Mouse (Mus musculus) G1E (cell line): ENCODE measurements around the gene Olfr1080. TPM values are rescaled to one million over a fixed set of nuclear protein-coding genes. Genes with fewer than 3 reads are reported as not detected.
"Not testable (repeated sequence)": the region's sequence is repeated elsewhere in the genome, so short reads cannot be mapped to it uniquely, and the experiment has no call there.

Source experiments
- ATAC-seq: 2 replicates; pipeline ENCODE4 v1.8.0; 2016; ENCODE audit warnings: mild to moderate bottlenecking; ENCODE audit not compliant: insufficient number of reproducible peaks, poor library complexity, low FRiP score, severe bottlenecking; ENCODE audit errors: extremely low read depth
- DNase-seq: peaks from one replicate; pipeline ENCODE4 v3.0.0; 2012; ENCODE audit warnings: low spot score
- H3K27me3 ChIP-seq: 2 replicates; pipeline ENCODE4 v1.6.1; 2012; ENCODE audit warnings: mild to moderate bottlenecking, low read length, inconsistent platforms; ENCODE audit not compliant: insufficient read depth
- H3K36me3 ChIP-seq: replicated peaks from 2 replicates; pipeline ENCODE3; 2012; ENCODE audit warnings: mild to moderate bottlenecking, inconsistent platforms
- H3K4me1 ChIP-seq: 2 replicates; pipeline ENCODE4 v1.6.1; 2012; ENCODE audit warnings: low read depth, low read length, inconsistent platforms, mixed read lengths; ENCODE audit not compliant: insufficient read depth
- H3K4me3 ChIP-seq: 2 replicates; pipeline ENCODE4 v1.5.1; 2012; ENCODE audit warnings: low read depth, mild to moderate bottlenecking, inconsistent platforms, low read length, moderate library complexity, mixed read lengths
- H3K9me3 ChIP-seq: replicated peaks from 2 replicates; pipeline ENCODE4 v1.6.1; 2012; ENCODE audit warnings: inconsistent platforms
- CTCF ChIP-seq: IDR thresholded peaks from 2 replicates; pipeline ENCODE4 v1.5.1; 2012; ENCODE audit warnings: low read depth, low read length, inconsistent platforms, mixed read lengths
- GATA1 ChIP-seq: IDR thresholded peaks from 2 replicates; pipeline ENCODE4 v1.6.1; 2012; ENCODE audit warnings: borderline replicate concordance, low read length, inconsistent platforms, mixed read lengths
- GATA2 ChIP-seq: IDR thresholded peaks from 2 replicates; pipeline ENCODE4 v1.6.1; 2012; ENCODE audit warnings: low read depth, low read length, inconsistent platforms, borderline replicate concordance
- POLR2AphosphoS5 ChIP-seq: IDR thresholded peaks from 2 replicates; pipeline ENCODE4 v1.6.1; 2012; ENCODE audit warnings: low read depth, low read length, inconsistent platforms; ENCODE audit not compliant: insufficient replicate concordance
- TAL1 ChIP-seq: conservative IDR thresholded peaks from 2 replicates; pipeline ENCODE4 v1.6.1; 2012; ENCODE audit warnings: low read depth, low read length, inconsistent platforms, mixed read lengths
- polyA plus RNA-seq: library from polyadenylated mRNA; stranded (reverse); fragments of >175 nt; gene quantifications from 2 replicates; pipeline ENCODE4 v1.2.3, GENCODE M21; 2012
- total RNA-seq, 2 experiments: library from RNA; stranded (forward) in 1 of 2; stranded (reverse) in 1 of 2; fragments of 200-1000 nt in 1 of 2; fragments of >200 nt in 1 of 2; fragmentation: Nextera tagmentation in 1 of 2; gene quantifications; 2 replicates each; pipeline ENCODE4 v1.2.3; 2014 to 2017

Gene Olfr1080
- not detected in 2 replicates for total RNA-seq (2014; fragmentation: Nextera tagmentation)
- not detected in 2 replicates for total RNA-seq (2017)
- not detected in 2 replicates for polyA plus RNA-seq

- DNase-seq, ATAC-seq, H3K36me3 ChIP-seq, H3K9me3 ChIP-seq, H3K27me3 ChIP-seq, H3K4me3 ChIP-seq, H3K4me1 ChIP-seq: not testable (repeated sequence)
Measured at GRCm38 (mm10) chr2:86558135-86558534, at the start of gene Olfr1080. Gene Olfr1080, minus strand, starts transcription at chr2:86558235.

GRCm38 (mm10) chr2:86598866-86599265, 40.8 kb upstream of the Olfr1080 start, which contains the start of gene Olfr1082:
Gene Olfr1082, minus strand, starts transcription at chr2:86598966.
- ATAC-seq, H3K9me3 ChIP-seq, H3K4me1 ChIP-seq, H3K27me3 ChIP-seq, DNase-seq, H3K36me3 ChIP-seq, H3K4me3 ChIP-seq: not testable (repeated sequence)

GRCm38 (mm10) chr2:86542380-86542779, 15.7 kb downstream of the Olfr1080 start, which contains the start of gene Olfr1079:
Gene Olfr1079, minus strand, starts transcription at chr2:86542480.
- Histone ChIP-seq H3K4me3 (no peak within 1 kb of the TSS), H3K4me1 (no peaks in the 10 kb centered on the region), H3K9me3 (no peaks in the 10 kb centered on the region), H3K36me3 (no peaks in the 10 kb centered on the region), H3K27me3 (no peaks in the 10 kb centered on the region)
- TF ChIP-seq CTCF, result no peak
- TF ChIP-seq TAL1, result no peak
- no peak for TF ChIP-seq POLR2AphosphoS5
- TF ChIP-seq GATA1, result no peak
- no peak for TF ChIP-seq GATA2
- ATAC-seq, result no peak
- no peak for DNase-seq

GRCm38 (mm10) chr2:86530991-86531390, 27.0 kb downstream of the Olfr1080 start:
- peaks cover 8% of the 10 kb centered on the region for H3K9me3 ChIP-seq
- no peaks in the 10 kb centered on the region for H3K27me3 ChIP-seq
- ATAC-seq (no peak), DNase-seq (no peak)
- no peaks in the 10 kb centered on the region for H3K4me1 ChIP-seq
- TF ChIP-seq TAL1 (no peak), GATA2 (no peak), POLR2AphosphoS5 (no peak), GATA1 (no peak), CTCF (no peak)
- no peaks in the 10 kb centered on the region for H3K36me3 ChIP-seq
- H3K4me3 ChIP-seq, result no peak overlapping the region

- ATAC-seq, result no peak
- no peaks in the 10 kb centered on the region for H3K27me3 ChIP-seq
- H3K36me3 ChIP-seq, result no peaks in the 10 kb centered on the region
- H3K4me3 ChIP-seq, result no peak within 1 kb of the TSS
- DNase-seq, result no peak
- TF ChIP-seq CTCF (no peak), GATA2 (no peak), TAL1 (no peak), POLR2AphosphoS5 (no peak), GATA1 (no peak)
- H3K9me3 ChIP-seq, result no peaks in the 10 kb centered on the region
- no peaks in the 10 kb centered on the region for H3K4me1 ChIP-seq
Measured at GRCm38 (mm10) chr2:86508161-86508560, 49.9 kb downstream of the Olfr1080 start, which contains the start of gene Olfr1076. Gene Olfr1076, plus strand, starts transcription at chr2:86508461.

Other genes starting within 250 kb of the Olfr1080 start
Only the 20 nearest of the 21 such genes appear.
- gene Olfr1054, start 222.8 kb downstream of the Olfr1080 start, total RNA-seq (2014; fragmentation: Nextera tagmentation), result not detected in 2 replicates
- not detected in 2 replicates for gene Olfr1054, start 222.8 kb downstream of the Olfr1080 start, total RNA-seq (2017)
- not detected in 2 replicates for gene Olfr1054, start 222.8 kb downstream of the Olfr1080 start, polyA plus RNA-seq
- gene Olfr1055, start 208.0 kb downstream of the Olfr1080 start, total RNA-seq (2014; fragmentation: Nextera tagmentation), result not detected in 2 replicates
- gene Olfr1055, start 208.0 kb downstream of the Olfr1080 start, total RNA-seq (2017), result not detected in 2 replicates
- gene Olfr1055, start 208.0 kb downstream of the Olfr1080 start, polyA plus RNA-seq, result not detected in 2 replicates
- gene Olfr1056, start 195.8 kb downstream of the Olfr1080 start, total RNA-seq (2014; fragmentation: Nextera tagmentation), result not detected in 2 replicates
- 0.12 and 0.60 TPM in 2 replicates for gene Olfr1056, start 195.8 kb downstream of the Olfr1080 start, total RNA-seq (2017)
- gene Olfr1056, start 195.8 kb downstream of the Olfr1080 start, polyA plus RNA-seq, result not detected in 2 replicates
- gene Olfr1057, start 179.8 kb downstream of the Olfr1080 start, total RNA-seq (2014; fragmentation: Nextera tagmentation), result not detected in 2 replicates
- gene Olfr1057, start 179.8 kb downstream of the Olfr1080 start, total RNA-seq (2017), result 0.22 TPM in 1 of 2 replicates, not detected in the other
- gene Olfr1057, start 179.8 kb downstream of the Olfr1080 start, polyA plus RNA-seq, result not detected in 2 replicates
- not detected in 2 replicates for gene Olfr1058, start 169.7 kb downstream of the Olfr1080 start, total RNA-seq (2014; fragmentation: Nextera tagmentation)
- not detected in 2 replicates for gene Olfr1058, start 169.7 kb downstream of the Olfr1080 start, total RNA-seq (2017)
- gene Olfr1058, start 169.7 kb downstream of the Olfr1080 start, polyA plus RNA-seq, result not detected in 2 replicates
- gene Olfr1061, start 144.2 kb downstream of the Olfr1080 start, total RNA-seq (2014; fragmentation: Nextera tagmentation), result not detected in 2 replicates
- gene Olfr1061, start 144.2 kb downstream of the Olfr1080 start, total RNA-seq (2017), result not detected in 2 replicates
- gene Olfr1061, start 144.2 kb downstream of the Olfr1080 start, polyA plus RNA-seq, result not detected in 2 replicates
- gene Olfr1062, start 131.5 kb downstream of the Olfr1080 start, total RNA-seq (2014; fragmentation: Nextera tagmentation), result not detected in 2 replicates
- 0.05 TPM in 1 of 2 replicates, not detected in the other for gene Olfr1062, start 131.5 kb downstream of the Olfr1080 start, total RNA-seq (2017)
- gene Olfr1062, start 131.5 kb downstream of the Olfr1080 start, polyA plus RNA-seq, result not detected in 2 replicates
- not detected in 2 replicates for gene Olfr1065, start 107.6 kb downstream of the Olfr1080 start, total RNA-seq (2014; fragmentation: Nextera tagmentation)
- 0.11 TPM in 1 of 2 replicates, not detected in the other for gene Olfr1065, start 107.6 kb downstream of the Olfr1080 start, total RNA-seq (2017)
- gene Olfr1065, start 107.6 kb downstream of the Olfr1080 start, polyA plus RNA-seq, result not detected in 2 replicates
- not detected in 2 replicates for gene Olfr1066, start 102.0 kb downstream of the Olfr1080 start, total RNA-seq (2014; fragmentation: Nextera tagmentation)
- 0.49 TPM in 1 of 2 replicates, not detected in the other for gene Olfr1066, start 102.0 kb downstream of the Olfr1080 start, total RNA-seq (2017)
- gene Olfr1066, start 102.0 kb downstream of the Olfr1080 start, polyA plus RNA-seq, result not detected in 2 replicates
- not detected in 2 replicates for gene Olfr228, start 70.8 kb downstream of the Olfr1080 start, total RNA-seq (2014; fragmentation: Nextera tagmentation)
- not detected in 2 replicates for gene Olfr228, start 70.8 kb downstream of the Olfr1080 start, total RNA-seq (2017)
- gene Olfr228, start 70.8 kb downstream of the Olfr1080 start, polyA plus RNA-seq, result not detected in 2 replicates
- gene Olfr1076, start 49.8 kb downstream of the Olfr1080 start, total RNA-seq (2014; fragmentation: Nextera tagmentation), result not detected in 2 replicates
- not detected in 2 replicates for gene Olfr1076, start 49.8 kb downstream of the Olfr1080 start, total RNA-seq (2017)
- gene Olfr1076, start 49.8 kb downstream of the Olfr1080 start, polyA plus RNA-seq, result not detected in 2 replicates
- not detected in 2 replicates for gene Olfr1079, start 15.8 kb downstream of the Olfr1080 start, total RNA-seq (2014; fragmentation: Nextera tagmentation)
- gene Olfr1079, start 15.8 kb downstream of the Olfr1080 start, total RNA-seq (2017), result not detected in 2 replicates
- not detected in 2 replicates for gene Olfr1079, start 15.8 kb downstream of the Olfr1080 start, polyA plus RNA-seq
- gene Olfr1082, start 40.7 kb upstream of the Olfr1080 start, total RNA-seq (2014; fragmentation: Nextera tagmentation), result not detected in 2 replicates
- 0.11 TPM in 1 of 2 replicates, not detected in the other for gene Olfr1082, start 40.7 kb upstream of the Olfr1080 start, total RNA-seq (2017)
- not detected in 2 replicates for gene Olfr1082, start 40.7 kb upstream of the Olfr1080 start, polyA plus RNA-seq
- not detected in 2 replicates for gene Olfr1084, start 81.5 kb upstream of the Olfr1080 start, total RNA-seq (2014; fragmentation: Nextera tagmentation)
- gene Olfr1084, start 81.5 kb upstream of the Olfr1080 start, total RNA-seq (2017), result 0.35 TPM in 1 of 2 replicates, not detected in the other
- not detected in 2 replicates for gene Olfr1084, start 81.5 kb upstream of the Olfr1080 start, polyA plus RNA-seq
- not detected in 2 replicates for gene Olfr1085, start 103.8 kb upstream of the Olfr1080 start, total RNA-seq (2014; fragmentation: Nextera tagmentation)
- 0.11 and 0.17 TPM in 2 replicates for gene Olfr1085, start 103.8 kb upstream of the Olfr1080 start, total RNA-seq (2017)
- gene Olfr1085, start 103.8 kb upstream of the Olfr1080 start, polyA plus RNA-seq, result not detected in 2 replicates
- gene Olfr1086, start 121.9 kb upstream of the Olfr1080 start, total RNA-seq (2014; fragmentation: Nextera tagmentation), result not detected in 2 replicates
- gene Olfr1086, start 121.9 kb upstream of the Olfr1080 start, total RNA-seq (2017), result not detected in 2 replicates
- gene Olfr1086, start 121.9 kb upstream of the Olfr1080 start, polyA plus RNA-seq, result not detected in 2 replicates
- gene Olfr1087, start 140.2 kb upstream of the Olfr1080 start, total RNA-seq (2014; fragmentation: Nextera tagmentation), result not detected in 2 replicates
- 0.16 TPM in 1 of 2 replicates, not detected in the other for gene Olfr1087, start 140.2 kb upstream of the Olfr1080 start, total RNA-seq (2017)
- gene Olfr1087, start 140.2 kb upstream of the Olfr1080 start, polyA plus RNA-seq, result not detected in 2 replicates
- gene Olfr1089, start 175.5 kb upstream of the Olfr1080 start, total RNA-seq (2014; fragmentation: Nextera tagmentation), result not detected in 2 replicates
- not detected in 2 replicates for gene Olfr1089, start 175.5 kb upstream of the Olfr1080 start, total RNA-seq (2017)
- not detected in 2 replicates for gene Olfr1089, start 175.5 kb upstream of the Olfr1080 start, polyA plus RNA-seq
- gene Olfr1090, start 200.8 kb upstream of the Olfr1080 start, total RNA-seq (2014; fragmentation: Nextera tagmentation), result not detected in 2 replicates
- 0.16 TPM in 1 of 2 replicates, not detected in the other for gene Olfr1090, start 200.8 kb upstream of the Olfr1080 start, total RNA-seq (2017)
- not detected in 2 replicates for gene Olfr1090, start 200.8 kb upstream of the Olfr1080 start, polyA plus RNA-seq
- gene Olfr1093, start 224.2 kb upstream of the Olfr1080 start, total RNA-seq (2014; fragmentation: Nextera tagmentation), result not detected in 2 replicates
- gene Olfr1093, start 224.2 kb upstream of the Olfr1080 start, total RNA-seq (2017), result 0.33 TPM in 1 of 2 replicates, not detected in the other
- gene Olfr1093, start 224.2 kb upstream of the Olfr1080 start, polyA plus RNA-seq, result not detected in 2 replicates